Mouse (Mus musculus) MEL (cell line): ENCODE results near the gene Tifab. TPM values are rescaled to one million over a fixed set of nuclear protein-coding genes. Genes with fewer than 3 reads are reported as not detected.

Experiments used
- DNase-seq: peaks from one replicate; pipeline ENCODE4 v3.0.0; 2011; ENCODE audit warnings: low read depth, low spot score
- H3K27ac ChIP-seq: 2 replicates; pipeline ENCODE4 v1.5.1; 2012; ENCODE audit warnings: low read depth, mild to moderate bottlenecking, control low read depth, low read length, moderate library complexity; ENCODE audit not compliant: control insufficient read depth
- H3K27me3 ChIP-seq, 2 experiments: fragments of 150-350 bp in 1 of 2; sonication (generic) in 1 of 2; 2 replicates each; pipeline ENCODE4 v1.6.1; 2012; ENCODE audit warnings: low read length in 2 of 2, mild to moderate bottlenecking in 2 of 2, improper control_type of control experiment in 1 of 2, moderate library complexity in 1 of 2; ENCODE audit not compliant: insufficient read depth in 2 of 2, control insufficient read depth in 1 of 2
- H3K36me3 ChIP-seq, 2 experiments: 2 replicates each; pipeline ENCODE4 v1.6.1; 2012 to 2014; ENCODE audit warnings: low read length in 2 of 2, improper control_type of control experiment in 1 of 2, inconsistent platforms in 1 of 2, mild to moderate bottlenecking in 1 of 2; ENCODE audit not compliant: insufficient read depth in 2 of 2, control insufficient read depth in 1 of 2
- H3K4me1 ChIP-seq, 2 experiments: fragments of 150-350 bp in 1 of 2; sonication (generic) in 1 of 2; 2 replicates each; pipeline ENCODE4 v1.6.1; 2012; ENCODE audit warnings: low read length in 2 of 2, improper control_type of control experiment in 1 of 2, mild to moderate bottlenecking in 1 of 2; ENCODE audit not compliant: insufficient read depth in 2 of 2, control insufficient read depth in 1 of 2
- H3K4me3 ChIP-seq, 2 experiments: fragments of 150-350 bp in 1 of 2; sonication (generic) in 1 of 2; 2 replicates each; pipeline ENCODE4 v1.5.1; 2012; ENCODE audit warnings: low read depth in 2 of 2, low read length in 2 of 2, mild to moderate bottlenecking in 2 of 2, moderate library complexity in 2 of 2, control low read depth in 1 of 2, improper control_type of control experiment in 1 of 2; ENCODE audit not compliant: control insufficient read depth in 1 of 2, insufficient read depth in 1 of 2
- H3K79me2 ChIP-seq: 2 replicates; pipeline ENCODE4 v1.6.1; 2012; ENCODE audit warnings: mild to moderate bottlenecking, low read length, moderate library complexity; ENCODE audit not compliant: control insufficient read depth, poor library complexity, insufficient read depth
- H3K9ac ChIP-seq: 2 replicates; pipeline ENCODE4 v1.6.1; 2012; ENCODE audit warnings: low read depth, mild to moderate bottlenecking, control low read depth, low read length, moderate library complexity; ENCODE audit not compliant: control insufficient read depth, poor library complexity, severe bottlenecking
- H3K9me3 ChIP-seq: fragments of 150-350 bp; sonication (generic); replicated peaks from 2 replicates; pipeline ENCODE4 v1.6.1; 2012; ENCODE audit warnings: mild to moderate bottlenecking, low read length, improper control_type of control experiment, moderate library complexity; ENCODE audit not compliant: insufficient read depth
- CHD1 ChIP-seq: IDR thresholded peaks from 2 replicates; pipeline ENCODE4 v1.6.1; 2012; ENCODE audit warnings: low read depth, mild to moderate bottlenecking, inconsistent platforms, low read length, improper control_type of control experiment
- CTCF ChIP-seq, 3 experiments: IDR thresholded peaks in 2 of 3; conservative IDR thresholded peaks in 1 of 3; 2 replicates each; pipeline ENCODE4 v1.5.1; 2011 to 2012; ENCODE audit warnings: low read length in 3 of 3, low read depth in 2 of 3, mild to moderate bottlenecking in 2 of 3, improper control_type of control experiment in 1 of 3, inconsistent platforms in 1 of 3, mixed read lengths in 1 of 3, moderate library complexity in 1 of 3; ENCODE audit not compliant: control insufficient read depth in 1 of 3, insufficient read depth in 1 of 3, poor library complexity in 1 of 3, severe bottlenecking in 1 of 3
- GABPA ChIP-seq: IDR thresholded peaks from 2 replicates; pipeline ENCODE4 v1.6.1; 2012; ENCODE audit warnings: low read depth, mild to moderate bottlenecking, inconsistent platforms, low read length, improper control_type of control experiment, moderate library complexity
- MAFK ChIP-seq: IDR thresholded peaks from 2 replicates; pipeline ENCODE4 v1.6.1; 2011; ENCODE audit warnings: low read depth, mild to moderate bottlenecking, low read length, improper control_type of control experiment, borderline replicate concordance
- MAX ChIP-seq: IDR thresholded peaks from 2 replicates; pipeline ENCODE4 v1.6.1; 2011; ENCODE audit warnings: low read length, improper control_type of control experiment
- MAZ ChIP-seq: IDR thresholded peaks from 2 replicates; pipeline ENCODE4 v1.6.1; 2012; ENCODE audit warnings: low read depth, mild to moderate bottlenecking, inconsistent platforms, low read length, improper control_type of control experiment
- MYB ChIP-seq: IDR thresholded peaks from 2 replicates; pipeline ENCODE4 v1.6.1; 2011; ENCODE audit warnings: mild to moderate bottlenecking, low read depth, low read length, improper control_type of control experiment
- MYC ChIP-seq: IDR thresholded peaks from 2 replicates; pipeline ENCODE4 v1.6.1; 2011; ENCODE audit warnings: low read depth, mild to moderate bottlenecking, low read length, improper control_type of control experiment, moderate library complexity
- NELFE ChIP-seq: IDR thresholded peaks from 2 replicates; pipeline ENCODE4 v1.6.1; 2011; ENCODE audit warnings: low read depth, low read length, improper control_type of control experiment
- POLR2AphosphoS2 ChIP-seq: IDR thresholded peaks from 2 replicates; pipeline ENCODE4 v1.6.1; 2011; ENCODE audit warnings: low read length, improper control_type of control experiment
- RAD21 ChIP-seq: IDR thresholded peaks from 2 replicates; pipeline ENCODE4 v1.6.1; 2011; ENCODE audit warnings: mild to moderate bottlenecking, low read depth, low read length, improper control_type of control experiment
- RCOR1 ChIP-seq: IDR thresholded peaks from 2 replicates; pipeline ENCODE4 v1.6.1; 2012; ENCODE audit warnings: low read depth, mild to moderate bottlenecking, inconsistent platforms, low read length, improper control_type of control experiment
- SIN3A ChIP-seq: IDR thresholded peaks from 2 replicates; pipeline ENCODE4 v1.6.1; 2012; ENCODE audit warnings: low read length, improper control_type of control experiment, inconsistent platforms
- SMC3 ChIP-seq: IDR thresholded peaks from 2 replicates; pipeline ENCODE4 v1.6.1; 2011; ENCODE audit warnings: low read depth, low read length, improper control_type of control experiment
- TAL1 ChIP-seq: IDR thresholded peaks from 2 replicates; pipeline ENCODE4 v1.6.1; 2012; ENCODE audit warnings: mild to moderate bottlenecking, inconsistent platforms, low read length, moderate library complexity, mixed read lengths
- TCF12 ChIP-seq: IDR thresholded peaks from 2 replicates; pipeline ENCODE4 v1.6.1; 2014; ENCODE audit warnings: low read depth, mild to moderate bottlenecking, inconsistent platforms, low read length, improper control_type of control experiment, moderate library complexity
- UBTF ChIP-seq: IDR thresholded peaks from 2 replicates; pipeline ENCODE4 v1.6.1; 2012; ENCODE audit warnings: low read depth, mild to moderate bottlenecking, inconsistent platforms, low read length, improper control_type of control experiment, moderate library complexity, borderline replicate concordance; ENCODE audit not compliant: insufficient read depth
- ZC3H11A ChIP-seq: IDR thresholded peaks from 2 replicates; pipeline ENCODE4 v1.6.1; 2012; ENCODE audit warnings: low read depth, mild to moderate bottlenecking, inconsistent platforms, low read length, improper control_type of control experiment
- polyA plus RNA-seq, 2 experiments: library from polyadenylated mRNA; stranded (reverse) in 1 of 2; unstranded in 1 of 2; fragments of >175 nt in 1 of 2; fragments of >200 nt in 1 of 2; gene quantifications; 2 replicates each; pipeline versions ENCODE4 v1.2.1 to v1.2.4; 2012; ENCODE audit warnings: low replicate concordance in 2 of 2, low read depth in 1 of 2; ENCODE audit not compliant: insufficient read length in 2 of 2, insufficient read depth in 1 of 2, missing spikeins in 1 of 2
- total RNA-seq: library from RNA; depleted of rRNA; stranded (reverse); fragments of 300-350 nt; gene quantifications from 2 replicates; pipeline ENCODE4 v1.2.3, GENCODE M21; 2012

Tifab gene
- total and polyA plus RNA-seq, 3 experiments = not detected

- H3K27me3 ChIP-seq = no peaks in the 10 kb centered on the region; a peak in 2 of 4 replicates
- no peak for DNase-seq
- no peak overlapping the region for H3K4me3 ChIP-seq
- no peaks in the 10 kb centered on the region for H3K4me1 ChIP-seq
- no peaks in the 10 kb centered on the region for H3K36me3 ChIP-seq
- no peak overlapping the region for H3K9ac ChIP-seq
- H3K79me2 ChIP-seq = no peaks in the 10 kb centered on the region
- no peaks in the 10 kb centered on the region for H3K9me3 ChIP-seq
- no peak overlapping the region for H3K27ac ChIP-seq
- TF ChIP-seq CHD1 (no peak), SMC3 (no peak), SIN3A (no peak), TAL1 (no peak), UBTF (no peak)
Observed at GRCm38 (mm10) chr13:56152773-56153460, 25.8 kb downstream of the Tifab start.

GRCm38 (mm10) chr13:56151404-56152226 lies 27.1 kb downstream of the Tifab start:
- Histone ChIP-seq H3K27ac (no peak overlapping the region), H3K4me1 (no peaks in the 10 kb centered on the region), H3K4me3 (no peak overlapping the region), H3K9ac (no peak overlapping the region), H3K27me3 (no peaks in the 10 kb centered on the region; a peak in 2 of 4 replicates), H3K9me3 (no peaks in the 10 kb centered on the region), H3K36me3 (no peaks in the 10 kb centered on the region), H3K79me2 (no peaks in the 10 kb centered on the region)
- TF ChIP-seq CTCF (IDR thresholded peaks at IDR 0.05 in 2 of 3, conservative IDR thresholded peaks at IDR 0.05 in 1 of 3; ENCODE audit: control insufficient read depth in 1 of 3, insufficient read depth in 1 of 3, low read depth in 2 of 3, low read length in 3 of 3, poor library complexity in 1 of 3, severe bottlenecking in 1 of 3) (peak; percentile 65), POLR2AphosphoS2 (no peak), MAX (no peak), MYB (no peak), NELFE (no peak), MYC (no peak), SIN3A (no peak), RAD21 (peak; percentile 36), MAFK (no peak), TAL1 (no peak), MAZ (no peak), ZC3H11A (peak; percentile 13; the same call in 1 of the 2 replicates), TCF12 (no peak), SMC3 (peak; percentile 52), RCOR1 (no peak), GABPA (no peak)
- peak; percentile 68 for DNase-seq
